Mouse (Mus musculus): Measurements from ENCODE around the gene Ajap1.

GRCm38 (mm10) chr4:153519888-153520287 is 37.3 kb upstream of the Ajap1 start:
- TF ChIP-seq CTCF (IDR thresholded peaks at IDR 0.05; ENCODE audit: low read depth, low read length), result no peak
- TF ChIP-seq POLR2A (IDR thresholded peaks at IDR 0.05; ENCODE audit: borderline replicate concordance, low read depth, low read length), result no peak

Measured in bone marrow macrophage, adult 2 months (primary cell).